Mouse (Mus musculus) bone marrow, adult 2 months (tissue): ENCODE results near the gene Mettl22.

Experiments used
- CTCF ChIP-seq: fragments of 200-500 bp; IDR thresholded peaks from 2 replicates; pipeline ENCODE4 v1.5.1; 2011; ENCODE audit warnings: low read length, control low read depth; ENCODE audit not compliant: control insufficient read depth, insufficient read depth
- POLR2A ChIP-seq: fragments of 200-500 bp; IDR thresholded peaks from 2 replicates; pipeline ENCODE4 v1.6.1; 2011; ENCODE audit warnings: low read depth, mild to moderate bottlenecking, control low read depth, low read length, borderline replicate concordance; ENCODE audit not compliant: control insufficient read depth

DNA sequence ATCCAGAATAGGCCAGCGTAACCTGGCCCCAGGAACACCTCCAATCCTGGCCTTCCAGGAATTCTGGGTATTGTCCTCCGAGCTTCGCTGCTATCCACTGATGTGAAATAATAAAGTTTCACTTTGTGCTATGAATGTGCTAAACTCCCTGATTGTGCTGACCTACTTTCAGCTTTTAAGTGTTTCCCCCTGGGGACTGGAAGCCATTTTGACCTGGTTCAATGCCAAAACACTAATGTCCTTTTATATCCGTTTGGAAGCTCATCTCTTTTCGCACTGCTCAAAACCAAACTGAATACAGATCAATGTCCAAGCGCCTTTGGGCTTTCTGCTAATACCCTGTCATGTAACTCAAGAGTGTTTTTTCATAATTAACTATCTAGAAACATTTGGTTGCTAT is 64.8 kb downstream of the Mettl22 start:
- TF ChIP-seq POLR2A (no peak), CTCF (no peak)
